Mouse (Mus musculus) kidney, postnatal 14 days (tissue): Measurements from ENCODE around the gene 1300017J02Rik.
"Not testable (repeated sequence)": the region's sequence is repeated elsewhere in the genome, so short reads cannot be mapped to it uniquely, and the experiment has no call there.

Experiments
- DNase-seq: peaks from one replicate; pipeline ENCODE4 v3.0.0; 2022; ENCODE audit warnings: mixed read lengths

1300017J02Rik gene

DNA sequence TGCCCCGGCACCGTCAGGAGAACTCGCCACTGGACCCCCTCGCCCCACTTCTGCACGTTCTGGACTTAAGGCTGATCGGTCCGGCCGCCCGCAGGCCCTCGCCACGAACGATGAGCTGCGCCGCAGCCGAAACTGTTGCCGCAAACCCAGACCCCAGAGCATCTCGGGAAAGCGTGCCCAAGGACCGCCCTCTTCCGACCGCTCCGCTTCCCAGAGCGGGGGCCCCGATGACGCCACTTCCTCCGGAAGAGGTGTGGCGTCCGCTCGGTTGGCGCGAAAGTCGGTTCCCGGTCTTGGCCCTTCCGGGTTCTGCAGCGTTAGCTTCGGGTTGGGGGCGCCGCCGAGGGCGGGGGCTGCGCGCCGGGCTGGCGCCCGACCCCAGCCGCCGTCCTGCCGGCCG is at the start of gene 1300017J02Rik, which contains the start of gene Topbp1:
Gene 1300017J02Rik, minus strand, starts transcription at position 156 of the 400 bp plus-strand sequence.
Gene Topbp1, plus strand, starts transcription at position 289 of the 400 bp plus-strand sequence.
- peak; percentile 94 for DNase-seq

DNA sequence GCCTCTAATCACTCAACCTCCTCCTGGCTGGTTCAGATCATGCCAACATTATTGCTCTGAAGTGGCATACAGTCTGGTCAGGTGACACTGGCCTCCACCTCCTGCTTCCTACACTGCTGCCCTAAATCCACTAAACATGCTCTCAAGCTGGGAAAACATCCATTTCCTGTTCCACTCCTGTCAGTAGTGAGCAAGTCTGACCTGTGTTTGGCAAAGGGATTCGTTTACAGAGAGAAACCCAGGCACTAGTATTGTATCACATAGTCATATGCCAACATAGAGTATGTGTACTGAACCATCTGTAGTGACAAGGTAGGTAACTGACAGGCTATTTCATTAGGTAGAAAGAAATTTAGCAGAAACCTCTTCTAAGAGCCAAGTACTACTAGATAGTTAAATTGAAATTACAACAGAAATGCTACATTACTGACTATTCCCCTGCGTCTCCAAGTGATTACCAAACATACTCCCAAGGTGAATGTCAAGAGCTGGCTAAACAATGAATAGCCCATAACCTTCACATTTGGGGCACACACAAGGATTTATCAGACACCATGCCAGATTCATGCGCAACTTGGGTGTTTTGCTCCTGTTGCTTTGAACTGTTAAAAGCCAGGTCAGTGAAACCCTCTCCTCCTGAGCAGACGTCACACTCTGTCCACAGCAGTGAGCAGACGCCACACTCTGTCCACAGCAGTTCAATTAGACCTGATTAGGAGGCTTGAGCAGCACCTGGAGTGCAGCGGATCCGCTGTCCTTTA is 48.8 kb upstream of the 1300017J02Rik start:
- not testable (repeated sequence) for DNase-seq

DNA sequence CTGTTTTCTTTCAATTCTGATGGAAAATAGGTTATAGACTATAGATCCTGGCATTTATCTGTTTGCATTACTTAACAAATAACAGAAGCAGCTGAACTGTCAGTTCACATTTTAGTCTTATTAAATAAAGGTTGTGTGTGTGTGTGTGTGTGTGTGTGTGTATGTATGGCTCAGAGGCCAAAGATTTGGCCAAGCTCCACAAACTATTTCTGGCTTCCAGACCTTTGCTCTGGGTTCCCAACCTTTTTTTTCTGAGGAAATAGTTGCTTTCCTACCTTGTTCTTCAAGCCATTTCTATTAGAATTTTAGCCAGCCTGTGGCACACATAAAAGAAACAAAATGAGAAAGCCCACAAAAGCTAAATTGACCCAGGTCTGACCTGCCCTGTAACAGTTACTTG is 43.9 kb upstream of the 1300017J02Rik start:
- DNase-seq: peak; percentile 39

DNA sequence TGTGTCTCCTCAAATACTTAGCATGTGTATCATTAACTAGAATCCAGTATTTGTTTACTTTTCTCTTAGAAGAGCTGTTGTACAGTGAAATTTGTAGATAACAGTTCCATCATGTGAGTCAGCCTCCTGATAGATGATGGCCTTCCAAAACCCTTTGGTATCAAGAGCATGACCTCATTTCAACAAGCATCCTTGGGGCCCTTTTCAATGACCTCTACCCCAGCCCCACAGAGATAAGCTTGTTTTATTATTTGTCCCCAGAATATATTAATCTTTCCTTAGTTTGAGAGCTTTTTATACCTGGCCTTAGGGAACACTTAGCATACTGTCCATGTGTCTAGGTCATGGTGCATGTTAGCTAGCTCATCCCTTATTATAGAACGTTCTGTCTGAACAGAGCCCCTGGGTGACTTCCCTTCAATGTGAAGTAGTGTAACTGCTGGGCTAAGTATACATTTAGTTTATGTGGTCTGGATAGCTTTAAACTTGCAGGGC is 43.2 kb upstream of the 1300017J02Rik start:
- no peak for DNase-seq

DNA sequence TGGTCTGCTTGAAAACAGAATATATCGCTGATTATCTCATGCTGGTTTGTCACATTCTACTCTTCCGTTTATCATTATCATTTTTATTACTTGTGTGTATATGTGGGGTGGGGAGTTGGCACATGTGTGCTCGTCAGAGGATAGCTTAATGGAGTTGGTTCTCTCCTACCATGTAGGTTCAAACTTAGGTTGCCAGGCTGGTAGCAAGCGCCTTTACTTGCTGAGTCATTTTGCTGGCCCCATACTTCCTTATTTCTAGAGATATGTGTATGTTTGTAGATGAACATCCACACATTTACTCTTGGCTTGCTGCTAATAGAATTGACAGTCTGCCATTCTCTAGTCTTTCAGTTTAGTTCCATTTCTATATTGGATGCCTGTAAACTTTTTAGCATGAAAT is 42.2 kb upstream of the 1300017J02Rik start:
- no peak for DNase-seq

DNA sequence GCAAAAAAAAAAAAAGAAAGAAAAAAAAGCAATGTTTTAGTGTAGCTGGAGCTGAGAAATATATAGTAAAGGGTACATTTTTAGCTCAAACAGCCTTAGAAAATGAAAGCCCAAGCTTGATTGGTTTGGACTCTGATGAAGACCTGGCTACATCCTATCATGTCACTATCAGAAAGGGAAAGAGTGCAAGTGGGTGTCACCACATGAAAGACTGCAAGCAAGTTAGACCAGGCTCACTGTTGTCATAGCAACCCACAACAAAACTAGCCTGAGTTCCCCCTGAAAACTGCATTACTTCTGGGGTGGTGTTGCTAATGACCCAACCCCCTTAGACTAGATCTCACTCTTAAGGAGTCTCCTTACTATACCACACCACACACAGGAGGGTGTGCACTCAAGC is 32.0 kb upstream of the 1300017J02Rik start:
- DNase-seq: no peak

DNA sequence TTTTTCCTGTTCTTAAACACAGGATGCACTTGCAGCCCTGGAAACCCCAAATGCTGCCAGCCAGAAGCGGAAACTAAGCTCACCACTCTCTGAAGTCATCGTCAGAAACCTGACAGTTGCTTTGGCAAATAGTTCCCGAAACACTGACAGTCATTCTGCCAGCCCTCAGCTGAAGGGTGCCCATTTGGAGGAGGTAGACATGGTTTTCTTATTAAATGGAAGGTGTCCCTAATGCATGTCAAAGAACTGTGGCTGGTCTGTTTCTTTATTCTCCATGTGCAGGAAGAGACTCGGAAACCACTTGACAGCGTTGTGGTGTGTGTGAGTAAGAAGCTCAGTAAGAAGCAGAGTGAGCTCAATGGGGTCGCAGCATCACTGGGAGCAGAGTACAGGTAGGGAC is 27.8 kb upstream of the 1300017J02Rik start:
- no peak for DNase-seq

DNA sequence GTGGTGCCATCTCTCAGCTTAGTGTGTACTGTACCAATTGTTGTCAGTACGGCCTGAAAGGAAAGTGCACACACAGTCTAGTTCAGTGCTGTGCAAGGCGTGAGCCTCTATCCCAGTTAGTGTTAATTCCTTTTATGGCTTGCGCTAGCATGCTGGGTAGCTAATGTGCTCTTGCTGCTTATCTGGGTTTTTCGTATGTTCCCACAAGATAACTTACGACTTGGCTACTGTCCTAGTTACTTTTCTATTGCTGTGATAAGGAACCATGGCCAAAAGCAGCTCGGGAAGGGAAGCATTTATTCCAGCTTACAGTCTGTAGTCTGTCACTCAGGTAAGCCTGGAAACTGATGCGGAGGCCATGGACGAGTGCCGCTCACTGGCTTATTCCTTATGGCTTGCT is 21.6 kb upstream of the 1300017J02Rik start:
- DNase-seq: no peak

DNA sequence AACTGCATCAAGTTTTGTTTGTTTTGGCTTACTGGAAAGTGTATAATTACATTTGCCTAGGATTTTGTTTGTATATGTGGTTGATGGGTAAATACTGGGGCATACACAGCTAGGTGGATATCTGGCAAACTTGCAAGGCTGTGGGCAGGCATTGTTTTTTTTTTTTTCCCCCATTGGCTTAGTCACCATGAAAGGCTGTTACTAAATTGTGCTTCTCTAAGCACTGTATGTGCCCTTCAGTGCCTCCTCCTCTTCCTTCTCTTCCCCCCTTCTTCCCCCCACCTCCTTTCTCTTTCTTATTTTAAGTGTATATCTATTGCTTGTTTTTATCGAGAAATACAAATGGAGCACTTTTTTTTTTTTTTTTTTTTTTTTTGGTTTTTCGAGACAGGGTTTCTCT is 19.8 kb upstream of the 1300017J02Rik start:
- DNase-seq: no peak

DNA sequence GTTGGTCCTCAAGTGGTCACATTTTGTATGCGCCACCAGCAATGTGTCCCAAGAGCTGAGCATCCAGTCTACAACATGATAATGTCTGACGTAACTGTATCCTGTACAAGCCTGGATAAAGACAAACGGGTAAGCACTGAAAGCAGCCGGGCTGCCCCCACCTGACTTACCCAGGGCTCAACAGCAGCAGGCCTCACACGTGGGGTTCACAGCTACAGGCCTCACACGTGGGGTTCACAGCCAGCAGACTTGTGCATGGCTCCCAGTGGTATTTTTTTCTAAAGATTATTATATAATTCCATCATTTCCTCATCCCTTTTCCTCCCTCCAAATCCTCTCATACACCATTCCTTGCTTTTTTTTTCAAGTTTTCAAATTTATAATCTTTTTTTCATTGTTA is 5.0 kb upstream of the 1300017J02Rik start:
- no peak for DNase-seq

DNA sequence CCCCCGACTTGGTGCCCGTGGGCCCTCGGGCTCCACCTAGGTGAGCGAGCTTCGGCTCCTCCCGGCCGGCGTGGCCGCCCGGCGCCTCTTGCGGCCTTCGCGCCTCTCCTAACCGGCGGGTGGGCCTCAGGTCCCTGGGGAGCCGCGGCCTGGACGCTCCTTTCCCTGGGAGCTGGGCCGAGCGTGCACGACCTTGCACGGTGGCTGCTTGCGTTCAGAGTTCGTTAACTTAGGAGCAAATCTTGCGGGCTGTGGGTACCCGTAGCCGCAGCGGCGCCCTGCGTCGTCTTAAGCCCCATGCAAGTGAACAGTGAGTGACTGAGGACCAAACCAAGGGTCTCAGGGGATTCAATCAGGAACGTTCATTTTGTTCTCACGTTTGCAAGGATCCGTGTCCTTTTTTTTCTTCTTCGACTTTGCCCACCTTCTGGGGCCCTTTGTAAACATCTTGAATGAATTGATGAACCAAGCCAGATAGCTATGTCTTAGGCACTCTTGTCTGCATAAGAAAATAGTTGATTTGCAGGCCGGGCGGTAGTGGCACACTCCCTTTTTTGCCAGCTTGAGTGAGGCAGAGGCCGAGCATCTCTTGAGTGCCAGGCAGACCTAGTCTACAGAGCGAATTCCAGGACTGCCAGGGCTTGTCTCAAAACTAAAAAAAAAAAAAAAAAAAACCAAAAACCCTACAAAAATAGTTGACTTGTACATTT is 605 bp upstream of the 1300017J02Rik start:
- no peak for DNase-seq

DNA sequence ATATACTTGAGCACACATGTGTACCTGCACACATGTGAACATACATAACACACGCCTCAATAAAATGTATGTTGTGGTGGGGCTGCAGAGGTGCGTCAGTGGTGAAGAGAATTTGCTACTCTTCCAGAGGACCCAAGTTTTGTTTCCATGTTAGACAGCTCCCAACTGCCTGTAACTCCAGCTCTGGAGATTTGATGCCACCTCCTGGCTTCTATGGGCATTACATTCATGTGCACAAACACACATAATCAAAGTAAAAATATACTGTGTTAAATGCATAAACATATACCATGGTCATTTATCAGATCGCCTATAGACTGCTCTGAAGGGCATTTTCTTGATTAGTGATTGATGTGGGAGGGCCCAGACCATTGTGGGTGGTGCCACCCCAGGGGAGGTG is 2.2 kb downstream of the 1300017J02Rik start:
- DNase-seq: peak; percentile 70

DNA sequence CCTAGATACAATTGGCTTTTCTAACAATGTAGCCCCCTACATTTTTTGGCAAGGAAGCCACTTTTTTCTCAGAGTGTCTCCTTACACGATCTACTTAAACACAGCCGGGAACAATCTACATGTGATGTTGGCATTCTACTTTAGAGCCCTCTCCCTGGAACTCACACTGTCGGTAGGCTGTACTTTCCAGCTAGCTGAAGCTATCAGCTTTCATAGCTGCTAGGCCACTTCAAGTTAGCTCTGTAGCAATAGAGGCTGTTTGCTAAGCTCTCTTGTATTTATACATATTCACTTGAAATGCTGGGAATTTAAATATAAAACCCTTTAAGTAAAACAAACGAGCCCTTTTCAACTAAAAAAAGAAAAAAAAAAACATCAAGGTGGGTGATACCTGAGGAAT is 2.6 kb downstream of the 1300017J02Rik start:
- no peak for DNase-seq

DNA sequence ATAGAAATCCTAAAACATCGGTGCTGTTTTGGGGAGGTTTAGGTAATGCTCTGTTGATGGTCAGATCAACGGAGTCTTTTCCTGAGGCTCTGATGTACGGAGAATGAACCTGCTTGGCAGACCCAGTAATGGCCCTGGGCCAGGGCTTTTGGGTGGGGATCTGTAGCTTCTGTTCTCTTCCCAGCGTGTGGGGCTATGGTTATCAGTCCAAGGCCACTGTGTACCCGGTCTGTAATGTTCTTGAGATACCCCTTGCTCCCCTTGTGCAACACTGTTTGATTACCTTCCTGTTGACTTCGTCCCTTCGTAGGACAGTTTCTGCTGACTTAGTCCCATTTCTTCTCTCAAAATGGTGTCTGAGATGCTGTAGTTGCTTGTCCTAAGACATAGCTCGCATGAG is 3.8 kb downstream of the 1300017J02Rik start:
- DNase-seq: no peak

DNA sequence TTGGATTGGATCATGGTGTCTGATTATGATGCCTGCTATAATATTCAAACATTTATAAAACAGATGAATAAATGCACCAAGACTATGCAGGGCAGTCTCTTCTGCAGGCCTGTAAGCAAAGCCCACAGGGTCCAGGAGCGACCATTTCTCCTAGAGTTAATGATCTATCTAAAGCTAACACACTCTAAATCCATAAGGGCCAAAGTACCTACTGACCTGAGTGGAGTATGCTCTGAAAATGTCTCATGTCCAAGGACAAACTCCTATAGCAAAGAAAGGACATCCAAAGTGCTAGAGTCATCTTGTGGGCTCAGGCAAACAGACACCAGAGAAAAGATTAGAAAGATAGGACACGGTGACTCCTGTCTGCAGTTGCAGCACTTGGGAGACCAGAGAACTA is 10.4 kb downstream of the 1300017J02Rik start:
- DNase-seq: no peak

DNA sequence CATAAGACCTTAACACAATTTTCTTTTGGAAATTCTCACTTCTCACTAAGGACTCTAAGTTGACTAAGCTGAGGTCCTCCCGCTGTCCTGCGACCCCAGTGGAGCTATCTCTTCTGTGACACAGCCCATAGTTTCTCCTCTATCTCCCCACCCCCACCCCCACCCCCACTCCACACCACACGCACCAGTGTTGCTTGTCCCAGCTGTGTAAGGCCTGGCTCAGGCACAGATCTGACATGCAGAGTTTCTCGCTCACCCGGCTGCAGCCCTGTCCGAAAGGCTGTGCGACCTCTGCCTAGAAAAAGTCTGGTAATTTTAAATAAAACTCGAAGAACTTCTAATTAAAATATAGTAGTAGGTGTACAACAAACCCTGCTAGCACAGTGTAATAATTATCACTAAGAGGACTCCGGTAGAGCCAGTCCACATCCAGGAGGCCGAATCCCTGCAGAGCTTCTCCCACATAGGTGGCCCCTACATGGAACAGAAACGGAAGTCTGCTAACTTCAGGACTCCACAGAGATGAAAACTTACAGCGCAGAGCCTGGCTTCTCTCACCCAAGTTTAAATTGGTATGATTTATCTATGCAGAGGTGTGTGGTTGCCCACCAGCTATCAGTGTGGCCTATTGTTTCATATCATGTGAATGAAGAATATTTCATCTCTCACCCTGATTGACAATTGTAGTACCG is 16.2 kb downstream of the 1300017J02Rik start:
- no peak for DNase-seq

DNA sequence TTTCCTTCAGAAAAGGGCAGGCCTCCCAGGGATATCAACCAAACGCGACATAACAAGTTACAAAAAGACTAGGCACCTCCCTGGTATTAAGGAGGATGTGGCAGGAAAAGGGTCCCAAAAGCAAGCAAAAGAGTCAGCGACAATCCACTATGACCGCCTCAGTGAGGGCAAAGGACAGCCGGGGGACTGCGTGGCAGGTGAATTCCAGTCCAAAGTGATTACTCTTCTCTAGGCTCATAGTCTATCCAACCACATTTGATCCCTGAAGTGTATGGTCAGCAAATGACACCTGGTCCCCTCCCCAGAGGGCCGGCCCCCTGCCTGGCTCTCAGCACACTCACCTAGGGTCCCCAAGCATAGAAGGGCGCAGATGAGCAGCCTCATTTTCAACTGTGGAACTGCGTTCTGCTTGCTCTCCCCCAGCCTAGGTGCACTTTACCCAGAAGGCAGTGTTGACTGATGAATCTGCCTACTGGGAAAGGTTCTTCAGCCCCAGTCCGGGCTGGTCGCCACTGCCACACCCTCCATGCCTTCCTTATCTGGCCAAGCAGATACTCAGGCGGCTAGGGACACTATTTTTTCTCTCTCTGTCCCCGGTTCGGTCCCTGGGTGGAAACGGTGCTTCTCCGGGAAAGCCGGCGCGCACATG is 16.9 kb downstream of the 1300017J02Rik start:
- no peak for DNase-seq

DNA sequence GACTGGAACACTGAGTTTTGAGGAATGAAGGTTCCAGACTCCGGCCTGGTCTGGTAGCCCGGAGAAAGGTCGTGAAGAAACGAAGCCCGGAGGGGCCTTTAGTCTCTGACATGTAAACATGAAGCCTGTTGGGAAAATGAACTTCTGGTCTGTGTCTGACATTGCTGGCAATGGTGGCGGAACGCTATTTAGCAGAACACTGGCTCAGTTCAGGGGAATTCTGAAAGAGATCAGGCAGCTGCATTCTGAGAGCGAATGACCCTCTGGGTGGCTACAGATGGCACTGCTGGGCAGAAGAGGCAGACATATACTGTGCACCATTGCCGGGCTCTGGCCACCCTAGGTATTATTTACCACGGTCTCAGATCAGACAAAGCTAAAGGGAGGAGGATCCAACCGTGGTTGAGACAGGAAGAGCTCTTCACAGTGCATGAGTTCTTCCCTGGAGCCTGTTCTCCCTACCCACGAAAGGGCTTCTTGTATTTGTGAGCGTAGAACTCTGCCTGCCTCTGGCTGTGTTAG is 17.9 kb downstream of the 1300017J02Rik start:
- peak; percentile 8 for DNase-seq

DNA sequence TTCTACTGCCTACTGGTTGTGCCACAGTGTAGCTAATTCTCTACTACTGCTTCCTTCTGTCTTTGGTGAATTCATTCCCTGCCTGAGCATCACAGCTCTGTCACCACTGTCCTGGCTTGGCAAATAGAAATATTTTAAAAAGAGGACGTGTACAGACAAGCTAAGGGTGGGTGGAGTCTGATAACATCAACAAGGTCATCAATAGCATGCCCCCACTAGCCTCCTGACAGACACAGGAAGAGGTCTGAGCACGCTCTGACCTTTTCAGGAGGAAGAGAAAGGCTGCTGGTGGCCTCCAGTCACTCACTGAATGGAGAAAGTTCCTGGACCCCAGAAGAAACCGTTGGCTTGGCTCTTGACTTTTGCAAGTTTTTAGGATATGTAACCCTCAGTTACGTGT is 18.5 kb downstream of the 1300017J02Rik start:
- no peak for DNase-seq

DNA sequence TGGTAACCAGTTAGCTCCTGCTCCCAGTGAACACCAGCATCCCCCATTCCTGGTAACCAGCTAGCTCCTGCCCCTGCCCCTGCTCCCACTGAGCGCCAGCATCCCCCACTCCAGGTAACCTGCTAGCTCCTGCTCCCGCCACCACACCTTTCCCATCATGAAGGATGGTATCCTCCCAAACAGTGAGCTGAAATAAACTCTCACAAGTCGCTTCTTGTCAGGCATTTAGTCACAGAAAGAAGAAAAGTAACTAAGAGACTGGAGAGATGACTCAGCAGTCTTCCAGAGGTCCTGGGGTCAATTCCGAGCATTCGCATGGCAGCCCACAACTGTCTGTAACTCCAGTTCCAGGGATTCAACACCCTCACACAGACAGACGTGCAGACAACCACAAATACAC is 28.0 kb downstream of the 1300017J02Rik start:
- no peak for DNase-seq

DNA sequence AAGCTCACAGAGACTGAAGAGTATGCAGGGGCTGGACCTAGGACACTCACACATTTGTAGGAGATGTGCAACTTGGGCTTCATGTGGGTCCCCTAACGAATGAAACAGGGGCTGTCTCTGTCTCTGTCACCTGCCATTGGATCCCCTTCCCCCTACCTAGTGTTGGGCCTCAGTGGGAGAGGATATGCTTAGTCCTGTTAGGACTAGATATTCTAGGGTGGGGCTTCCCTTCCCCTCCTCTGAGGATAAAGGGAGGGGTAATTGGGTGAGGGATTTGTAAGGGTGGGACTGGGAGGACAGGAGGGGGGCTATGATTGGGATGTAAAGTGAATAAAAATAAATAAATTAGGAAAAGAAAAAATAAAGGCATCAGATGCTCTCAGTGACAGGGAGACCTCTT is 29.2 kb downstream of the 1300017J02Rik start:
- DNase-seq: no peak

DNA sequence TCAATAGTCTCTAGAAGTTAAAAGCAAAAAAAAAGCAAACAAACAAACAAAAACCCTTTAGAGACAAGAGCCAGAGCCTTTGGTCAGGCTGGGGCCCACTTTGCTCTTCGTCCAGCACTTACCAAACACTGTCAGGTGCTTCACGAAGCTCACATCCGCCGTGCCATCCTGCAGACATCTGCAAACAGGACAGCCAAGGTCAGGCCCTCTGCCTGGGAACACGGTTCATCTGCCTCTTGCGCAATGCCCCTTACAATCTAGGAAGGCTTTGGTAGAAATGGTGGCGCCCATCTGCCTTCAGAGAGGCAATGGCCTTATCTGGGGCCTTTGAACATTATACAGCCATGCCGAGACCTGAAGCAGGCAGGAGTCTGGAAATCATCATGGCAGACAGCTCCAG is 30.1 kb downstream of the 1300017J02Rik start:
- no peak for DNase-seq

DNA sequence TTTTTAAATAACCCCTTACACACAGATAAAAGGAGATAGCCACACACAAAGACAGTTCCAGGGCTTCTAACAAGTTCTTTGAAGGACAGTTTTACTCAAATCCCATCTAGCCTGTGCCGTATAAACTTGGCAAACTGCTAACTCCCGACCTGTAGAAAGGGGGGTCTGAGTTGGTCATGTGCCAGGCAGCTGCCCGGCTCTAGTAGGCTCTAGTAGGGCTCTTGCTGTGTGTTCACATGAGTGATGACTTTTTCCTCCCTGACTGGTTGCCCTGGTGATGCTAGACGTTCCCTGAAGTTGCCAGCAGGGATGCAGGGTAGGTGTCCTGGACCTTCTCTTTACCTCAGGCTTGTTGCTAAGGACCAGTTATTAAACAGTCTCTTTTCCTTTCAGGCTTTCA is 33.8 kb downstream of the 1300017J02Rik start:
- no peak for DNase-seq
